Mouse (Mus musculus) ES-CJ7 (cell line): ENCODE measurements around the gene Apoa4.

Experiments used
- DNase-seq: peaks from one replicate; pipeline ENCODE4 v3.0.0; 2011; ENCODE audit warnings: low read depth, low spot score

Apoa4 gene

DNA sequence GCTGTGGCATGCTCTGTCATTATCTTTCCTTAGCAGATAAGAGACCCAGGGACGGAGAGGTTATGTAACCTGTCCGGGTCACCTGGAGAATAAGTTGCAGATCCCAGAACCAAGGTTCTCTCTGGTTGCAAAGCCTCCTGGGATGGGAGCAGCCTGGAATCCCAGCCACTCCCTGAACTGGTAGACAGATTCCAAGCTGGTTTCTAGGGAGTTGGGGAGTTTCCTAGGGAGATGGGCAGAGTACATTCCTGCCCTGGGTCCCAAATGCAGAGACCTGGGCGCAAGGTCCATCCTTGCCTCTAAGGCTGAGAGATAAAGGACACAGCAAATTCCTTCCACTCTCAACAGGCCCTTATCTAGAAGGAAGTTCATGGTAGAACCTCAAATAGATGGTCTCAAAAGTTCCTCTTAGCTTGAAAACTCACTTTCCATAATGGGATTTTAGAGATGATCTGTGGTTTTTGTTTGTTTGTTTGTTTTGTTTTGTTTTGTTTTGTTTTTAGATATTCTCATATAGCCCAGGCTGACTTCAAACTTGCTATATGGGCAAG, 13.4 kb upstream of the Apoa4 start:
- no peak for DNase-seq

DNA sequence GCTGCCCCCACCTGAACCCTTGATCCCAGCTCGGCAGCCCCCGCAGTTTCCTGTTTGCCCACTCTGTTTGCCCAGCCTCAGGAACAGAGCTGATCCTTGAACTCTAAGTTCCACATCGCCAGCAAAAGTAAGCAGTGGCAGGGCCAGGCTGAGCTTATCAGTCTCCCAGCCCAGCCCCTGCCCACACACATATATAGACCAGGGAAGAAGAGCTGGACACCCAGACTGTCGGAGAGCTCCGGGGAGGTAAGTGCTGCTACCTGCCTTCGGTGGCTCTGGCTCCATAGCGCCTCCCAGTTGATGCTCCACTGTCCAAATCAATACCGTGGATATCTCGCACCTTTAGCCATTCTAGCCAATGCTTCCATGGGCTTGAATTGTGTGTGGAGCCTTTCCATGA, 12.0 kb upstream of the Apoa4 start, which contains the start of gene Apoa1:
Gene Apoa1 (plus strand): TSS at position 90 of the 400 bp plus-strand sequence.
- DNase-seq: peak; percentile 35

DNA sequence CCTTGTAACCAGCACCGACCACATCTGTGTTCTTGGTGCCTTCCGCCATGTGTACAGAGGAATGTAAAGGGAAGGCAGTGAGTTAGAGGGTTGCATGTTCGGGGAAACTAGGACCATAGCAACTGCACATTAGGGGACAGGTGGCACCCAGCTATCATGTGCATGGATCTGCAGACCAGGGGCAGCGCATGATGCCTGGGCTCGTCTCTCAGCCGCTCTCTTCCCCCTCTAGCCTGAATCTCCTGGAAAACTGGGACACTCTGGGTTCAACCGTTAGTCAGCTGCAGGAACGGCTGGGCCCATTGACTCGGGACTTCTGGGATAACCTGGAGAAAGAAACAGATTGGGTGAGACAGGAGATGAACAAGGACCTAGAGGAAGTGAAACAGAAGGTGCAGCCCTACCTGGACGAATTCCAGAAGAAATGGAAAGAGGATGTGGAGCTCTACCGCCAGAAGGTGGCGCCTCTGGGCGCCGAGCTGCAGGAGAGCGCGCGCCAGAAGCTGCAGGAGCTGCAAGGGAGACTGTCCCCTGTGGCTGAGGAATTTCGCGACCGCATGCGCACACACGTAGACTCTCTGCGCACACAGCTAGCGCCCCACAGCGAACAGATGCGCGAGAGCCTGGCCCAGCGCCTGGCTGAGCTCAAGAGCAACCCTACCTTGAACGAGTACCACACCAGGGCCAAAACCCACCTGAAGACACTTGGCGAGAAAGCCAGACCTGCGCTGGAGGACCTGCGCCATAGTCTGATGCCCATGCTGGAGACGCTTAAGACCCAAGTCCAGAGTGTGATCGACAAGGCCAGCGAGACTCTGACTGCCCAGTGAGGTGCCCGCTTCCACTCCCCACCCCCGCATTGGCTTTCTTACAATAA, 10.7 kb upstream of the Apoa4 start:
- DNase-seq: peak; percentile 96

DNA sequence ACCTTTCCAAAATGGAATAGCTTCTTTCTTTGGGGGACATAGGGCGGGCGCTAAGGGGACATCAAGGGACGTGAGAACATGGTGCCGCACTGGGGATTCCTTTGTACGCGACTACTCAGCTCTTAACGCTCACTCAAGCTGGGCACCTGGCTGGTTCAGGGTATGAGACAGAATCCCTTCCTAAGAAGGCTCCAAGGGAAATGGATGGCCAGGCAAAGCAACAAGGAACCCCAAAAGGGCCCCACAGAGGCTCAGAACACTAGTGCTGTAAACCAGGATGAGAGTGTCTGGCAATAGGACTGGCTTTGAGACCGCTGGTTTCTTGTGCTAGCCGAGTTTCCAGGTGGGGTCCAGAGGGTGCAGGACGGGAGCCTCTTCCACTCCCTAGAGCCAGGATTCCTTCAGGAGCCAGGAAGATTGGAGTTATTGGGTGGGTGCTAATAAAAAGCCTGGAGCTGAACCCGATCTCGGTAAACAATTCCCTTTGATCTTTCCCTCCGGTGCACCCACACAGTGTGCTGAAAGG, 10.0 kb upstream of the Apoa4 start:
- DNase-seq: no peak

GRCm38 (mm10) chr9:46235196-46235595, 5.3 kb upstream of the Apoa4 start:
- no peak for DNase-seq

GRCm38 (mm10) chr9:46235596-46235648, 5.1 kb upstream of the Apoa4 start, which contains the start of gene Apoc3:
Gene Apoc3, minus strand, starts transcription at chr9:46235636.
- DNase-seq: no peak

- DNase-seq: no peak
Observed at GRCm38 (mm10) chr9:46235649-46236048, 4.8 kb upstream of the Apoa4 start.

DNA sequence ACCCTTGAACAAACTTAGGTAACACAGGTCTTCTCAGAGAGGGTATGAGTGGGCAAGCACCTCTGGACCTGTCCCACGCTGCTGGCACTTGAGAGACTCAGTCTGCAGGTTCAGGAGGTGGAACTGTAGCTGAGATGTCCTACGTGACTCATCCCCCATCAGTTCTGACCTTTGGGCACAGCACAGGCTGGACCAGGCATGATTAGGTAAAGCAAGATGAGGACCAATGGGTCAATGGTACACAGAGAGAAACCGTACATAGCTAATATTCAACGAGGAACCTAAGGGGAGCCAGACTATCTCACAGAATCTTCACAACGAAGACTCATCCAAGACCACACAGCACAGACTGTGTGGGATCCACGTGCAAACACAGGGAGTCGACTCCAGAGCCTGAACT, 1.6 kb upstream of the Apoa4 start:
- no peak for DNase-seq

DNA sequence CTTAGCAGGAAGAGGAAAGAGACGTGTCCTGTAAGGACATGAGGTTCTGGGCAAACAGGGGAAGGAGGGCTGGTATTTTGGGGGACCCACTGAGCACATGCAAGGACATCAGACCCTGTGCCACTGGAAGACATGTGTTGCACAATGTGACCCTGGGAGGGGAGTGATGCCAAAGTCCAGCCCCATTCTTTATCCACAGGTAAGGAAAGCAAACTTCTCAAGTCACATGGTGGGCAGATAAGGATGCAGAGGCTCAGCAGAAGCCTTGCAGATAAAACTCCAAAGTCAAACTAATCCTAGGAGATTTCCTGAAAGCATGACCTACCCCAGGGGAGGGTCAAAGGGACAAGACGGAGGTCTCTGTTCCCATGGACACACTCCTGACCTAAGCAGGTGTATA, 1.3 kb downstream of the Apoa4 start:
- DNase-seq: no peak

DNA sequence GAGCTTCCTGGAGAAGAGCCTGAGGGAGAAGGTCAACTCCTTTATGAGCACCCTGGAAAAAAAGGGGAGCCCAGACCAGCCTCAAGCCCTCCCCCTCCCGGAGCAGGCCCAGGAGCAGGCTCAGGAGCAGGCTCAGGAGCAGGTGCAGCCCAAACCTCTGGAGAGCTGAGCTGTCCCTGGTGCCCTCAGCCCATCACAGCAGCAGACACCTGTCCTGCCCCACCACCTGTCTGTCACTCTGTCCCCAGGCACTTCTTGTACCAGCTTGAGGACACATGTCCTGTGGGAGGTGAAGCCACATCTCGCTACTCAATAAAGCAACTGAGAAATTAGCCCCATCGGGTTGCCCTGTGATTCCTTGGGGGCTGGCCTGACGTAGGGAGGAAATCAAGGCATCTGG, 2.6 kb downstream of the Apoa4 start:
- DNase-seq: no peak

DNA sequence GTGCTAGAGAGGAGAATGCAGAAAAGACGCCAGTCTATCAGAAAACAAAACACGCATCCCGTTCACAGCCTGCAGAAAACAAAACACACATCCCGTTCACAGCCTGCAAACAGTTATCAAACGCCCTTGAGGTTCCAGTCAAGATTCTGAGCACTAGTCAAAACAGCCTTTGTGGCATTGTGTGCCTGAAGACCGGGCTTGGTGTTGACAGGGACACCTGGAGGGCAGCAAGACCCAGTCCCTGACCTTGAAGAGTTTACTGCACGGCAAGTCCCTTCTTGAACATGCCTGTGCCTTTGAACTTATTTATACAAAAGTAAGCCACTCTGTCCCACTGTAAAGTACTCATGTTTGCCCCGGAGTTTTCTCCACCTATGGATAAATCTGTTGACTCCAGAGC, 3.1 kb downstream of the Apoa4 start:
- DNase-seq: no peak

DNA sequence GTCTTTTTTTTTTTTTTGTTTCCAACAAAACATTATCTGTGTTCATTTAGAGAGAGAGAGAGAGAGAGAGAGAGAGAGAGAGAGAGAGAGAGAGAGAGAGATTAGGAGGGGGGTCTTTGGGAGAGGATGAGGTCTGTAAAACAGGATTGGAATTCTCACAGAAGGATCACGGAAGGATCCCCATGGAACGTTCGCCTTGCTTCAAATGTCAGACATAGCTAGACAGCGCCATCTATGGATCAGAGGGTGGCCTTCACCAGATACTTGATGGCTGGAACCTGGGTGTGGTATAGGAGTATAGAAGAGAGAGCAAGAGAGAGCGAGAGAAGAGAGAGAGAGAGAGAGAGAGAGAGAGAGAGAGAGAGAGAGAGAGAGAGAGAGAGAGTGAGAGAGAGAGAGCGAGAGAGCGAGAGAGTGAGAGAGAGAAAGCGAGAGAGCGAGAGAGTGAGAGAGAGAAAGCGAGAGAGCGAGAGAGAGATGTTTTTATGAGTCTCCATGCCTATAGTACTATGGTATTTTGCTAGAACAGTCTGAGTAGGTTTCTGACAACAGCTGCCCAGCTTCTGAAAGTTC, 6.3 kb downstream of the Apoa4 start:
- DNase-seq: peak; percentile 67

GRCm38 (mm10) chr9:46256177-46256576, 15.7 kb downstream of the Apoa4 start:
- no peak for DNase-seq

DNA sequence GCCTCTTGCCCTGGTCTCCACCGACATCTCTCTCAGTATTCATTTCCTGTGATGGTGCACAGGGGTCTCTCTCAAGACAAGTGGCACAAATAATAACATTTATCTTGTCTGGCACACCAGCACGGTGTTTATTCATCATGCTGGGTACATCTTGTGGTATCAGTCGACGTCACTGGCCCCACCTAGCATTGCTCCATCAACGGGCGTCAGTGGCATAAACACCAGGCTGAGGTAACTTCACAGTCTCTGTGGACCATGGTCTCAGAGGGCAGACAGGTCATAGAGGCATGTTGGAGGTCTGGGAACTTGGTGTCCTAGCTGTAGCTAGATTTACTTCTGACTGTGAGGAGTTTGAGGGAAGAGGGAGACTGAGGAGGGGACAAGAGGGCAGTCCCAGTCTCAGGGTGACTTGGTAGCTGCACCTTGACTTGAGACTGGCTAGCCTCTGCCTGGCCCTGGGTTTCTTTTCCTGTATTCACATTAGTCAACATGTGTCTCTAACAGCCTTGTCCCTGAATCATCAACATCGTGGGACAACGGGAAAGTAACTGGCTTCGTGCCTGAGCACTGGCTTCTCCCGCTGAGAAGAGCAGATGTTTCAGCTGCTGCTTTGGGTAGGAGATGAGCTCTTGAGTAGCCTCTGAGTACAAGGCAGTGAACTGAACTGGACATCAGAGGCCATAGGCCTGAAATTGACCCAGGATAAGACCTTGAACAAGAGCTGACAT, 16.3 kb downstream of the Apoa4 start:
- no peak for DNase-seq

DNA sequence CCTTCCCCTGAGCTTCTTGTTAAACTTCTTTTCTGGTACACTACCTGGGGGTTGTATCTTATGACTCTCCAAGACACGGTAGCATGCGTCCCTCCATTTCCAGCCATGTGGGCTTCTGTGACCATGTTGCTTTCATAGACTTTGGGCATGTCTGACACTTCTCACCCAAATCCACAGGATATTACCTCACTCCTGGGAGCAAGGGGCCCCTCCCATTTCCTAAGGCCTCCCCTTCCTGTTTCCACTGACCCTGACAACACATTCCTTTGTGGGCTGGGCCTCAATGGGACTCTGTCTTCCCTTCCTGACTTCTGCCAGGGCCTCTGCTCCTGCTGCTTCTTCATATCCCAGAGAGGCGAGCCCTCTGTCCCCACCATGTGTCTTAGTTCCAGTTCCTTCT, 17.1 kb downstream of the Apoa4 start:
- peak; percentile 60 for DNase-seq

- no peak for DNase-seq
Observed at GRCm38 (mm10) chr9:46259111-46259510, 18.6 kb downstream of the Apoa4 start.

DNA sequence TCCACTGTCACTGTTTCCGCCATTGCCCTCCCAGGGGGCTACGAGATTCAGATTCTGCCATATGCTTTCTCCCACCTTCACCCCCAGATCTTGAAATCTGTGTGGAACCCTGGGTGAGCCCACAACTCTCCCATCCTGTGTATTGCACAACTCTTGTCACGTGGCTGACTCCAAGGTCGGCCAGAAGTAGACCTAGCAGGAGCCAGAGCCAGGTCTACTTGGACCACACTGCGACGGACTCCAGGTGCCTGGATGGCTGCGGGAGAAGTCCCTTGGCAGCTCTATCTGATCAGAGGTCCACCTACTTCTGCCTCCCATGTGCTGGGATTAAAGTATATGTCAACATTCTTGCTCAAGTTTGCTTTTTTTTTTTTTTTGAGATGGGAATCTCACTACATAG, 20.6 kb downstream of the Apoa4 start:
- DNase-seq: no peak

GRCm38 (mm10) chr9:46268343-46268873, 27.9 kb downstream of the Apoa4 start, which contains the start of gene Apoa5:
Gene Apoa5, plus strand, starts transcription at chr9:46268633.
- no peak for DNase-seq

- DNase-seq: no peak
Observed at GRCm38 (mm10) chr9:46269125-46269524, 28.6 kb downstream of the Apoa4 start.

- no peak for DNase-seq
Observed at GRCm38 (mm10) chr9:46270782-46271181, 30.3 kb downstream of the Apoa4 start.

DNA sequence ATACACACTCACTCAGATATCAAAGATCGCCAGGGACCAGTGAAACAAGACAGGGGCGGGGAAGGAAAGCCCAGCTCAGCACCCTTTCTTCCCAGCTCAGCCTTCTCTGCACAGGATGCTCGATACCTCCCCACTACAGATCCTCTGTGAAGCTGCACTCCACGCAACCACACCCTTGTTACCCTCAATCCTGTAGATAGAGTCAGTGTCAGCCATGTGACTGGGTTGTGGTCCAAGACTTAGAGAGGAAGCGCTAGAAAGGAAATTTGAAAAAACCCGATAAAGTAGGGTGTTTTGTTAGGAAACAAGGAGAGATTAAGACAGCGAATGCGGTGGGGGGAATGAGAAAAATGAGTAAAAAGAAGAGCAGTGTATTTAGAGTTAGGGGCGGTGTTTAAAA, 31.6 kb downstream of the Apoa4 start:
- no peak for DNase-seq
